In the genomic region with DNA sequence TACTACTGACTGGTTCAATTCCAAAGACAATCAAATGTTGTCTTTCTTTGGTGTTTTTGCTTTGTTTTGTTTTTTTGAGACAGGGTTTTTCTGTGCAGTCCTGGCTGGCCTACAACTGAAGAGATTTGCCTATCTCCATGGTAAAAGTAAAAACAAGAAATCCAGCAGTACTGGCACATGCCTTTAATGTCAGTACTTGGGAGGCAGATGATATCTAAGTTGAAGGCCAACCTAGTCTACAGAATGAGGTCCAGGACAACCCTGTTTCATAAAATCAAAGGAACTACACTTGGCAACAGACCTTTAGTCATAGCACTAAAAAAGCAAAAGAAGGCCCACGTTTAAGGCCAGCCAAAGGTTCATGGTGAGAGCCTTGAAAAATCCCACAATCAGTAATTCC, we compare ENCODE assay signal across 19 mouse cellular contexts. TPM values are rescaled to one million over a fixed set of nuclear protein-coding genes. Genes with fewer than 3 reads are reported as not detected.
"Had no signal": no experiment of that assay in that cellular context is flagged by ENCODE, and none has a peak within 500 bp of the region (broad histone marks: within the 10 kb centered on the region; RNA-seq: fewer than 3 reads in every experiment).

No protein-coding gene starts in this region.

- H3K9me3 ChIP-seq: midbrain, embryonic 10.5 days; midbrain, embryonic 12.5 days; neural tube, embryonic 13.5 days; neural tube, embryonic 15.5 days had no signal

- H3K9ac ChIP-seq: lung, embryonic 14.5 days; midbrain, embryonic 12.5 days; neural tube, embryonic 13.5 days; neural tube, embryonic 15.5 days had no signal

- ATAC-seq: midbrain, embryonic 16.5 days had no signal

- H3K4me1 ChIP-seq: midbrain, embryonic 10.5 days; midbrain, embryonic 12.5 days; neural tube, embryonic 13.5 days; neural tube, embryonic 15.5 days had no signal

- H3K4me3 ChIP-seq: midbrain, embryonic 10.5 days; midbrain, embryonic 12.5 days; myocyte; neural tube, embryonic 13.5 days; neural tube, embryonic 15.5 days had no signal

- H3K4me2 ChIP-seq: lung, embryonic 14.5 days; midbrain, embryonic 12.5 days; neural tube, embryonic 13.5 days; neural tube, embryonic 15.5 days had no signal

- H3K27me3 ChIP-seq: midbrain, embryonic 12.5 days; neural tube, embryonic 13.5 days; neural tube, embryonic 15.5 days had no signal

- H3K27ac ChIP-seq: midbrain, embryonic 10.5 days; midbrain, embryonic 12.5 days; neural tube, embryonic 13.5 days; neural tube, embryonic 15.5 days had no signal

- DNase-seq: lung, embryonic 14.5 days; lung, postnatal 10 days; lung, postnatal 4 days; midbrain, embryonic 14.5 days; retina, postnatal 1 day; right cerebral cortex, adult 18-20 months; right cerebral cortex, postnatal 25 days; right cerebral cortex, postnatal 4 days; spleen, adult 18-20 months; thymus, adult 18-20 months; thymus, postnatal 14 days; thymus, postnatal 36 days had no signal

RNA-seq across cellular contexts. Expression of gene Shcbp1l, which starts 36.8 kb away (rescaled TPM):
- polyA plus RNA-seq: myocyte; small intestine, adult 2 months had no signal
